Mouse (Mus musculus): ENCODE measurements around the gene Tmem209. TPM values are rescaled to one million over a fixed set of nuclear protein-coding genes. Genes with fewer than 3 reads are reported as not detected.

Gene Tmem209
- polyA plus RNA-seq, 1 experiment from 2014 or later, result 13.0 TPM

DNA sequence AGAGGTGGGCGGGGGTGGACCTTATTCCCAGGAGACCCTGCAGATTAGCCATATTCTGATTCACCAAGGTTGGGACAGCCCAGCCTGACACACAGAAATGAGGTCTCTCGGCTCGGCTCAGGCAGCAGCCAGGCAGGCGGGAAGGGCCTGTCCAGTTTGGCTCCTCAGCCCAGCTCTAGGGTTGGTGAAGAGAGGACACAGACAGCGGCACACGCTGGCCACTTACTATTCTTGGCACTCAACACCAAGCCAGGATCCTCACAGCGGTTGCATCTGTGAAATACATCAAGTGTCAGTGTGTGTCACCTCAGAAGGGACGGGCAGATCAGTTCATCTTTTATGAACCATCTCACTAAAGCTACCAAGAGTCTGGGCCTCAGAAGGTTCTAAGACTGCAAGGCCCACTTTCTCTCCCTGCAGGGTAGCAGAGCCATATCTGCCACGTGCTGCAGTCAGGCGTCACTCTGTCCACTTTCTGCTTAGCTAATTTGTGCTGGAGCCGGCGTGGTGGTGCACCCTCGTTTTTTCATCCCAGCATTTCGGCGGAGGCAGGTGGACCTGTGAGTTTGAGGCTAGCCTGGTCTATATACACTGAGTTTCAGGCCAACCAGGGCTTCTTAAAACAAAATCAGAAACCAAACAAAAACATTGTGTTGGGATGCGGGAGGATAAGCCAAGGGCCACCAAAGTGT, 50.4 kb downstream of the Tmem209 start:
- H3K9ac ChIP-seq (ENCODE audit: low read length), result peak overlapping the region; percentile 70
- peaks cover 5% of the 10 kb centered on the region; the same call in 1 of the 2 replicates for H3K4me1 ChIP-seq (replicated peaks; ENCODE audit: control insufficient read depth, insufficient read depth)
- H3K36me3 ChIP-seq (ENCODE audit: control insufficient read depth, insufficient read depth, low read length), result no peaks in the 10 kb centered on the region; the same call in 1 of the 2 replicates
- 71% methylated on average over 16 of the region's 16 CpGs for WGBS
- H3K4me3 ChIP-seq (ENCODE audit: low read depth, low read length), result peak overlapping the region; percentile 49
- DNase-seq (ENCODE audit: low spot score) (no peak), ATAC-seq (ENCODE audit: low FRiP score, low TSS enrichment) (no peak)
- H3K9me3 ChIP-seq (ENCODE audit: control insufficient read depth, low read length), result no peaks in the 10 kb centered on the region
- H3K27ac ChIP-seq (replicated peaks), result no peak overlapping the region
- TF ChIP-seq CTCF (IDR thresholded peaks at IDR 0.05; ENCODE audit: low read depth) (no peak), EP300 (optimal IDR thresholded peaks at IDR 0.05) (no peak)
- no peaks in the 10 kb centered on the region for H3K27me3 ChIP-seq (ENCODE audit: control insufficient read depth, insufficient read depth, low read length)
- H3K4me2 ChIP-seq (replicated peaks; ENCODE audit: low read depth), result peak overlapping the region; percentile 75

DNA sequence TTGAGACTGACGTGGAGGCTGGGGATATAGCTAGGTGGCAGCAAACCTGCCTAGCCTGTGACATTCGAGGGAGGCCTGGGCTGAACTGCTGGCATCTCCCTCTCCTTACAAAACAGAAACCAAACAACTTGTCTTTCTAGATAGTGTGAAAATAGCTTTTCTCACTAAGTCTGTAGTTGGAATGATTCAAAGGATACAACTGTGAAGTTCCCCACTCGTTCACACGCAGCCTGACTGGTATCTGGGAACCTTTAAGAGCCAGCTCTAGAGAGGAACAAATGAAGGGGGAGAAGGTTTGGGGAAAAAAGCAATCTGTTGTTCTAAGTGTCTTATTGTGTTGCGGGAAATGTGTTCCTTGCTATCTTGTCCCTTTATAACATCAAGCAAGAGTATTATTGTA, 51.0 kb downstream of the Tmem209 start:
- WGBS, result 82% methylated on average over 5 of the region's 5 CpGs
- no peak overlapping the region for H3K27ac ChIP-seq (replicated peaks)

DNA sequence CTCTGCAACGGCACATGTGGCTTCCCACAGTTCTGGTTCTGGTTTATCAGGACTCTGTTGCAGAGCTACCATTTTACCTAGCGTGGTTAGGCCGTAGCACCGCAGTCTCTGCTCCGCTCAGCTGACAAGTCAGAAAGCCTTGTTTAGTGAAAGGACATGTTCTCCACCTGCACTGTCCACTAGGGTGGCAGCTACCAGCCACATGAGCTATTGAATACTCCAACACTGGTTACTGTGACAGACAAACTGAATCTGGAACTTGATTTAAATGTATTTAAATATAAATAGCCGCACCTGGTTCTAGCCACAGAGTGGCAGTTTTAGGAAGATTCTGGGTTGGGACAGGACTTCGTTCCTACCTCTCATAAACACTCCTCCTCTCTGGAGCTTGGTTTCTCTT, 52.6 kb downstream of the Tmem209 start:
- Histone ChIP-seq H3K36me3 (ENCODE audit: control insufficient read depth, insufficient read depth, low read length) (peaks cover 4% of the 10 kb centered on the region), H3K27ac (replicated peaks) (no peak overlapping the region), H3K9ac (ENCODE audit: low read length) (no peak overlapping the region), H3K4me3 (ENCODE audit: low read depth, low read length) (no peak overlapping the region), H3K4me1 (replicated peaks; ENCODE audit: control insufficient read depth, insufficient read depth) (peaks cover 5% of the 10 kb centered on the region; the same call in 1 of the 2 replicates), H3K4me2 (replicated peaks; ENCODE audit: low read depth) (no peak overlapping the region), H3K27me3 (ENCODE audit: control insufficient read depth, insufficient read depth, low read length) (no peaks in the 10 kb centered on the region), H3K9me3 (ENCODE audit: control insufficient read depth, low read length) (no peaks in the 10 kb centered on the region)
- no peak for DNase-seq (ENCODE audit: low spot score)
- ATAC-seq (ENCODE audit: low FRiP score, low TSS enrichment), result no peak
- WGBS, result 94% methylated on average over 7 of the region's 7 CpGs
- TF ChIP-seq EP300 (optimal IDR thresholded peaks at IDR 0.05), result no peak
- 0 out of 2 replicates have a peak, but pooled peaks have one; percentile 11 for TF ChIP-seq CTCF (IDR thresholded peaks at IDR 0.05; ENCODE audit: low read depth)

More for the DNA sequence above, 51.0 kb downstream of the Tmem209 start:
- no peaks in the 10 kb centered on the region for H3K9me3 ChIP-seq (ENCODE audit: control insufficient read depth, low read length)
- ATAC-seq (ENCODE audit: low FRiP score, low TSS enrichment) (no peak), DNase-seq (ENCODE audit: low spot score) (no peak)
- H3K36me3 ChIP-seq (ENCODE audit: control insufficient read depth, insufficient read depth, low read length), result no peaks in the 10 kb centered on the region; the same call in 1 of the 2 replicates
- peaks cover 5% of the 10 kb centered on the region; the same call in 1 of the 2 replicates for H3K4me1 ChIP-seq (replicated peaks; ENCODE audit: control insufficient read depth, insufficient read depth)
- H3K4me2 ChIP-seq (replicated peaks; ENCODE audit: low read depth), result no peak overlapping the region
- TF ChIP-seq EP300 (optimal IDR thresholded peaks at IDR 0.05) (no peak), CTCF (IDR thresholded peaks at IDR 0.05; ENCODE audit: low read depth) (no peak)
- H3K9ac ChIP-seq (ENCODE audit: low read length), result no peak overlapping the region
- no peaks in the 10 kb centered on the region for H3K27me3 ChIP-seq (ENCODE audit: control insufficient read depth, insufficient read depth, low read length)
- no peak overlapping the region for H3K4me3 ChIP-seq (ENCODE audit: low read depth, low read length)

DNA sequence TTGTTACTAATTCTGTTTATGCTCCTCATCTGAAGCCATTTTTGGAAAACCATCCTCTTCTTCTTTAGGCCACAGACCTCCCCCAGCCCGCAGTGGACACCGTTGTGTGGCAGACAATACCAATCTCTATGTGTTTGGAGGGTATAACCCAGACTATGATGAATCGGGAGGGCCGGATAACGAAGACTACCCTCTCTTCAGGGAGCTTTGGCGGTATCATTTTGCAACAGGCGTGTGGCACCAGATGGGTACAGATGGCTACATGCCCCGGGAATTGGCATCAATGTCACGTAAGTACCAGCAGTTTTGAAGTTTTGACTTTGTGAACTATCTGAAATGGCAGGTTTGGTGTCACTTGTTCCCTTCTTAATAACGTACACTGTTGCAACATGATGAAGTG, 70.0 kb downstream of the Tmem209 start:
- H3K4me1 ChIP-seq (replicated peaks; ENCODE audit: control insufficient read depth, insufficient read depth), result no peaks in the 10 kb centered on the region
- H3K4me2 ChIP-seq (replicated peaks; ENCODE audit: low read depth), result no peak overlapping the region
- H3K27ac ChIP-seq (replicated peaks), result no peak overlapping the region
- DNase-seq (ENCODE audit: low spot score), result no peak
- no peak for ATAC-seq (ENCODE audit: low FRiP score, low TSS enrichment)
- no peaks in the 10 kb centered on the region for H3K9me3 ChIP-seq (ENCODE audit: control insufficient read depth, low read length)
- no peak overlapping the region for H3K9ac ChIP-seq (ENCODE audit: low read length)
- peaks cover 6% of the 10 kb centered on the region; the same call in 1 of the 2 replicates for H3K36me3 ChIP-seq (ENCODE audit: control insufficient read depth, insufficient read depth, low read length)
- H3K4me3 ChIP-seq (ENCODE audit: low read depth, low read length), result no peak overlapping the region
- no peaks in the 10 kb centered on the region for H3K27me3 ChIP-seq (ENCODE audit: control insufficient read depth, insufficient read depth, low read length)
- 95% methylated on average over 10 of the region's 10 CpGs for WGBS
- no peak for TF ChIP-seq EP300 (optimal IDR thresholded peaks at IDR 0.05)
- no peak for TF ChIP-seq CTCF (IDR thresholded peaks at IDR 0.05; ENCODE audit: low read depth)

DNA sequence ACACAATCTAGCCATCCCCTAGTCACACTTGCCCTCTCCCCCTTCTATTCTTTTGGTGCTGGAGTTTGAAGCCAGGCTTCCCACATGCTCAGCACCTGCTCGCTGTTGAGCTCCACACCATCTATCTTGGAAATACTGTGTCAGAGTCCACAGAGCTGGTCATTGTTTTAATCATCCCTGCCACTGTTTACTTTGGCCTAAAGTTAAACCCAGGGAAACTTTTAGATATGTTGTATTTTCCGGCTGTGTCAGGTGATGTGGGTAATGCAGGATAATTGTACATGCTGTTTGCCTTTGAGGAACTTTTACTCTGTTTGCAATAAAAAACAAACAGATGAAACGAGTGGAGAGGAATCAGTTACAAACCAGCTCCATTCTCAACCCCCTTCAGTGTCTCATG, 72.5 kb downstream of the Tmem209 start:
- ATAC-seq (ENCODE audit: low FRiP score, low TSS enrichment) (peak; percentile 82), DNase-seq (ENCODE audit: low spot score) (no peak)
- peaks cover 4% of the 10 kb centered on the region; the same call in 1 of the 2 replicates for H3K36me3 ChIP-seq (ENCODE audit: control insufficient read depth, insufficient read depth, low read length)
- H3K9me3 ChIP-seq (ENCODE audit: control insufficient read depth, low read length), result no peaks in the 10 kb centered on the region
- no peak overlapping the region for H3K4me3 ChIP-seq (ENCODE audit: low read depth, low read length)
- H3K4me1 ChIP-seq (replicated peaks; ENCODE audit: control insufficient read depth, insufficient read depth), result no peaks in the 10 kb centered on the region
- no peak overlapping the region for H3K4me2 ChIP-seq (replicated peaks; ENCODE audit: low read depth)
- H3K9ac ChIP-seq (ENCODE audit: low read length), result no peak overlapping the region
- H3K27ac ChIP-seq (replicated peaks), result no peak overlapping the region
- no peak for TF ChIP-seq EP300 (optimal IDR thresholded peaks at IDR 0.05)
- TF ChIP-seq CTCF (IDR thresholded peaks at IDR 0.05; ENCODE audit: low read depth), result no peak
- no peaks in the 10 kb centered on the region for H3K27me3 ChIP-seq (ENCODE audit: control insufficient read depth, insufficient read depth, low read length)
- WGBS, result 32% methylated on average over 3 of the region's 3 CpGs

DNA sequence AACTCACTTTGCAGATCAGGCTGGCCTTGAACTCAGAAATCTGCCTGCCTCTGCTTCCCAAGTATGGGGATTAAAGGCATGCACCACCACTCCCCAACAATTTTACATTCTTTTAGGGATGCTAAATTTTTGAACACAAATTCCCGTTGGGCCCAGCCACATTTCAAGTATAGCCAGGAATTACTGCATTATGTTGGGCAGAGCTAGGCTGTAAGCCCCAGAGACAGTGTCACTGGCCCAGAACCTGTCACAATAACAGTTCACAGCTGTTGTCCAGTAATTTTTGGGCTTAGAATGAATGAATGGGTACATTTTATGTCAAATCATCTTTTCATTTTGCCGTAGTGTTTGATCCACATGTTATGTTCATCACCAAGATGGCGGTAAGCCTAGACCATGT, 73.1 kb downstream of the Tmem209 start:
- Histone ChIP-seq H3K27ac (replicated peaks) (no peak overlapping the region), H3K9me3 (ENCODE audit: control insufficient read depth, low read length) (no peaks in the 10 kb centered on the region), H3K36me3 (ENCODE audit: control insufficient read depth, insufficient read depth, low read length) (no peaks in the 10 kb centered on the region), H3K4me1 (replicated peaks; ENCODE audit: control insufficient read depth, insufficient read depth) (no peaks in the 10 kb centered on the region), H3K9ac (ENCODE audit: low read length) (no peak overlapping the region), H3K4me2 (replicated peaks; ENCODE audit: low read depth) (no peak overlapping the region), H3K4me3 (ENCODE audit: low read depth, low read length) (no peak overlapping the region), H3K27me3 (ENCODE audit: control insufficient read depth, insufficient read depth, low read length) (no peaks in the 10 kb centered on the region)
- DNase-seq (ENCODE audit: low spot score) (no peak), ATAC-seq (ENCODE audit: low FRiP score, low TSS enrichment) (no peak)
- WGBS, result 77% methylated on average over 3 of the region's 3 CpGs
- no peak for TF ChIP-seq EP300 (optimal IDR thresholded peaks at IDR 0.05)
- TF ChIP-seq CTCF (IDR thresholded peaks at IDR 0.05; ENCODE audit: low read depth), result no peak

All from stomach, postnatal 0 days (tissue).